Mouse (Mus musculus): ENCODE results near the gene Pttg1ip.

- TF ChIP-seq POLR2A (IDR thresholded peaks at IDR 0.05; ENCODE audit: borderline replicate concordance, extremely low read depth, low read depth, low read length) (no peak), CTCF (IDR thresholded peaks at IDR 0.05; ENCODE audit: insufficient read depth, low read length) (no peak)
These were observed 27.1 kb downstream of the Pttg1ip start for GRCm38 (mm10) chr10:77608589-77608988.

Measured in lung, adult 2 months (tissue).